Mouse (Mus musculus): Measurements from ENCODE around the gene Dysf. TPM values are rescaled to one million over a fixed set of nuclear protein-coding genes. Genes with fewer than 3 reads are reported as not detected.

Gene Dysf
- total and polyA plus RNA-seq, 3 experiments = 51.1 to 100 (median 87.4) TPM

DNA sequence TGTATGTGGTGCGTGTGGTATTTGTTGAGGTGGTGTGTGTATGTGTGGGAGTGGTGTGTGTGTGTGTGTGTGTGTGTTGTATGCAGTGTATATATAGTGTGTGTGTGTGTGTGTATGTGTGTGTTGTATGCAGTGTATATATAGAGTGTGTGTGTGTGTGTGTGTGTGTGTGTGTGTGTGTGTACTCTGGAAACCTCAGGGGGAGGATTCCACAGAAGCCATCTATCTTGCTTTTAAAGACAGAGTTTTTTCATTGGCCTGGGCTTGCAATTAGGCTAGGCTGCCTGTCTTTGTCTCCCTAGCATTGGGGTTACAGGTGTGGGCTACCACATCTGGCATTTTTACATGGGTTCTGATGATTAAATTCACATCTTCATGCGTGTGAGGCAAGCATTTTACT lies 119.8 kb downstream of the Dysf start:
- Histone ChIP-seq H3K36me3 (ENCODE audit: control insufficient read depth, insufficient read depth, low read length) (no peaks in the 10 kb centered on the region), H3K4me1 (ENCODE audit: control insufficient read depth, insufficient read depth, low read length) (no peaks in the 10 kb centered on the region), H3K27me3 (ENCODE audit: control insufficient read depth, insufficient read depth, low read length) (no peaks in the 10 kb centered on the region), H3K4me3 (no peak overlapping the region), H3K9ac (ENCODE audit: low read depth, low read length) (no peak overlapping the region), H3K79me2 (replicated peaks; ENCODE audit: control insufficient read depth, insufficient read depth, low read length) (no peaks in the 10 kb centered on the region), H3K27ac (no peak overlapping the region)
- TF ChIP-seq CTCF (IDR thresholded peaks at IDR 0.05) = no peak
- TF ChIP-seq POLR2A (IDR thresholded peaks at IDR 0.05; ENCODE audit: insufficient read depth, low read depth, low read length) = no peak
- TF ChIP-seq EP300 (IDR thresholded peaks at IDR 0.05; ENCODE audit: insufficient read depth, low read depth, low read length) = no peak
- intact Hi-C loops (cut with DNase I) = no loop called here
- 89% methylated on average over 2 of the region's 2 CpGs for WGBS
- no peak for DNase-seq

DNA sequence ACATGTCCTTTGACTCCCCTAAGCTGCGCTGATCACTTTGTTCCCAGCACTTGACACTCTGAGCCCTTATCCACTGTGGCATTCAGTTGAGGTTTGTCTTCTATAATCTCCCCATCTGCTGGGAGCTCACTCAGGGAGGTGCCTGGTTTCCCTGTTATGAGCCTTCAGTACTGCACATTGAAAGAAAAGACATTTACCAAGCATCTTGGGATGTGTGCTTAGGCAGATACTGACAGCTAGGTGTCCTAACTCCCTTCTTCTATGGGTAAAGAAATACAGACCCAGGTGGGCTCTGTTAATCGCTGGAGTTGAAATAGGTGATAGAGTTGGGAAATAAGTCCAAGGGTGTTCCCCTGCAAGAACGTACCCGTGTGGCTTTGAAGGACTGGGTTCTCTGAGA lies 122.5 kb downstream of the Dysf start:
- Histone ChIP-seq H3K4me1 (ENCODE audit: control insufficient read depth, insufficient read depth, low read length) (no peaks in the 10 kb centered on the region), H3K79me2 (replicated peaks; ENCODE audit: control insufficient read depth, insufficient read depth, low read length) (no peaks in the 10 kb centered on the region), H3K27ac (no peak overlapping the region), H3K9ac (ENCODE audit: low read depth, low read length) (no peak overlapping the region), H3K4me3 (no peak overlapping the region), H3K27me3 (ENCODE audit: control insufficient read depth, insufficient read depth, low read length) (no peaks in the 10 kb centered on the region), H3K36me3 (ENCODE audit: control insufficient read depth, insufficient read depth, low read length) (no peaks in the 10 kb centered on the region)
- 93% methylated on average over 4 of the region's 4 CpGs for WGBS
- TF ChIP-seq CTCF (IDR thresholded peaks at IDR 0.05) (no peak), EP300 (IDR thresholded peaks at IDR 0.05; ENCODE audit: insufficient read depth, low read depth, low read length) (no peak), POLR2A (IDR thresholded peaks at IDR 0.05; ENCODE audit: insufficient read depth, low read depth, low read length) (no peak)
- no peak for DNase-seq
- intact Hi-C loops (cut with DNase I) = no loop called here

DNA sequence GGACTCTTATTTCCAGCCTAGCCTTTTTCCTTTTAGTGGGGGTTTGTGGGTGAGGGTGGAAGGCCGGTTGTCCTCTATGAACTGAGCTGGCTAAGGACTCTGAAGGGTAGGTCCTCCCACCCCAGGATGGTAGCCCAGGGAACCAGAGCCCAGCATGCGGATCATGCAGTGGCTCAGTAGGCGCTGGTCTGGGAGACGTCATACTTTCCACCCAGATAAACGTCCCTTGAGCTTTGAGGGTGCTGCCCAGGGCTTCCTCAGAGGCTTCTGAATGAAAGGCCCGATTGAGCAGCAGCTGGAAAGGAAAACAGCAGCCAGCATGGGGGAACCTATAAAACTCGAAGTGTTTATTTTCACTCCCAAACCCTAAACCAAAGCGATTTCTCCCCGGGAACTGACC lies 123.1 kb downstream of the Dysf start:
- intact Hi-C loops (cut with DNase I) = no loop called here
- WGBS = 63% methylated on average over 9 of the region's 9 CpGs
- no peak overlapping the region for H3K4me3 ChIP-seq
- H3K36me3 ChIP-seq (ENCODE audit: control insufficient read depth, insufficient read depth, low read length) = no peaks in the 10 kb centered on the region
- no peak overlapping the region for H3K9ac ChIP-seq (ENCODE audit: low read depth, low read length)
- no peaks in the 10 kb centered on the region for H3K4me1 ChIP-seq (ENCODE audit: control insufficient read depth, insufficient read depth, low read length)
- H3K27ac ChIP-seq = no peak overlapping the region
- H3K79me2 ChIP-seq (replicated peaks; ENCODE audit: control insufficient read depth, insufficient read depth, low read length) = no peaks in the 10 kb centered on the region
- H3K27me3 ChIP-seq (ENCODE audit: control insufficient read depth, insufficient read depth, low read length) = no peaks in the 10 kb centered on the region
- DNase-seq = no peak
- no peak for TF ChIP-seq EP300 (IDR thresholded peaks at IDR 0.05; ENCODE audit: insufficient read depth, low read depth, low read length)
- no peak for TF ChIP-seq POLR2A (IDR thresholded peaks at IDR 0.05; ENCODE audit: insufficient read depth, low read depth, low read length)
- no peak for TF ChIP-seq CTCF (IDR thresholded peaks at IDR 0.05)

DNA sequence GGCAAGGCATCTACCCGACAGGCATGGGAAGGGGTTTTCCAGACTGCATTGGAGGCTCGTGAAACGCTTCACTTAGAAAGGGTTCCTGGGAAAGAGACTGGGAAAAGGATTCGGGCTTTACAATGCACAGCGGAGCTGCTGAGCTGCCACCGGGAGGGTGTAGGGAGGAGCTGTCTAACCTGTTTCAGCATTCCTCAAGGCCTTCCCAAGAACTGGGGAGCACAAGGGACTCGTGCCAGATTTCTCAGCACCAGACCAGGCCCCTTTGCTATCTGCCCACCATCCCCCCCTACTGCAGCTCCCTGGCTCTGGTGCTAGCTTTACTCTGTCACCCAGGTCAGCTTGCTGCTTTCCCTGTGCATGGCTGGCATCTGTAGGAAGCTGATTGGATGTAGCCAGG lies 124.7 kb downstream of the Dysf start:
- no peaks in the 10 kb centered on the region for H3K4me1 ChIP-seq (ENCODE audit: control insufficient read depth, insufficient read depth, low read length)
- TF ChIP-seq POLR2A (IDR thresholded peaks at IDR 0.05; ENCODE audit: insufficient read depth, low read depth, low read length) (no peak), CTCF (IDR thresholded peaks at IDR 0.05) (no peak), EP300 (IDR thresholded peaks at IDR 0.05; ENCODE audit: insufficient read depth, low read depth, low read length) (no peak)
- H3K9ac ChIP-seq (ENCODE audit: low read depth, low read length) = no peak overlapping the region
- no peaks in the 10 kb centered on the region for H3K79me2 ChIP-seq (replicated peaks; ENCODE audit: control insufficient read depth, insufficient read depth, low read length)
- no peaks in the 10 kb centered on the region for H3K36me3 ChIP-seq (ENCODE audit: control insufficient read depth, insufficient read depth, low read length)
- intact Hi-C loops (cut with DNase I) = no loop called here
- DNase-seq = no peak
- no peaks in the 10 kb centered on the region for H3K27me3 ChIP-seq (ENCODE audit: control insufficient read depth, insufficient read depth, low read length)
- WGBS = 84% methylated on average over 7 of the region's 7 CpGs
- H3K4me3 ChIP-seq = no peak overlapping the region
- H3K27ac ChIP-seq = no peak overlapping the region

DNA sequence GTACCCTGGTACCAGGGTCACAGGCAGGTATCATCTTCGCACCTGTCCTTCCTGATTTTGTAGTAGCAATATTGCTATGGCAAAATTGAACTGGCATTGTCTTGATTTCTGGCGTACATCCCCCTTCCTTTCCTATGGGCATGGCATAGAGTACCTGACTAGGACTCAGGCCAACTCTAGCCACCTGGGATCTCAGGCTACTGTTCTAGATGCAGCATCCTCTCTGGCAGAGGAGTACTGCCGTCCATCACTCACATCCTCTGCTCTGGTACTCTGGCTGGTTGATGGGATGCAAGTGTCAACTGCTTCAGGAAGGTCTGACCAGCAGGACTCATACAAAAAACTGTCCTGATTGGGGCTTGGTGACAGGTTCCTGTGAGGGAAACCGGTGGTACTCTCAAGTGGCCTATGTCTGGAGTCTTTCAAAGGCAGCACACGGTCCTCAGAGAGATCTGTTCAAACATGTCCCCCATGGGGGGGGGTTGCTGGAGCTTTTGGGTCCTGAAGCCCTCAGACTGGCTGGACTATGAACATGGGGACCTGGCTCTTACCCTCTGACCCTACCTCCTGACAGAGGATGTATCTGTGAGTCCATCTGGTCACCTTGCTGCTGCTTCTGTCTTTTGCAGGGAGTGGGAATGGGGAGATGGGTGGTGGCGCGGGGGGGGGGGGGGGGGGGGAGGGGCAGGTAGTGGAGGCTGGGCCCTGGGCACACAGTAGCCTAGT lies 125.8 kb downstream of the Dysf start:
- H3K79me2 ChIP-seq (replicated peaks; ENCODE audit: control insufficient read depth, insufficient read depth, low read length) = no peaks in the 10 kb centered on the region
- H3K36me3 ChIP-seq (ENCODE audit: control insufficient read depth, insufficient read depth, low read length) = no peaks in the 10 kb centered on the region
- no peaks in the 10 kb centered on the region for H3K27me3 ChIP-seq (ENCODE audit: control insufficient read depth, insufficient read depth, low read length)
- intact Hi-C loops (cut with DNase I) = no loop called here
- DNase-seq = no peak
- no peak overlapping the region for H3K27ac ChIP-seq
- no peak overlapping the region for H3K9ac ChIP-seq (ENCODE audit: low read depth, low read length)
- WGBS = 81% methylated on average over 5 of the region's 7 CpGs
- no peaks in the 10 kb centered on the region for H3K4me1 ChIP-seq (ENCODE audit: control insufficient read depth, insufficient read depth, low read length)
- no peak for TF ChIP-seq EP300 (IDR thresholded peaks at IDR 0.05; ENCODE audit: insufficient read depth, low read depth, low read length)
- no peak for TF ChIP-seq CTCF (IDR thresholded peaks at IDR 0.05)
- no peak for TF ChIP-seq POLR2A (IDR thresholded peaks at IDR 0.05; ENCODE audit: insufficient read depth, low read depth, low read length)
- no peak overlapping the region for H3K4me3 ChIP-seq

DNA sequence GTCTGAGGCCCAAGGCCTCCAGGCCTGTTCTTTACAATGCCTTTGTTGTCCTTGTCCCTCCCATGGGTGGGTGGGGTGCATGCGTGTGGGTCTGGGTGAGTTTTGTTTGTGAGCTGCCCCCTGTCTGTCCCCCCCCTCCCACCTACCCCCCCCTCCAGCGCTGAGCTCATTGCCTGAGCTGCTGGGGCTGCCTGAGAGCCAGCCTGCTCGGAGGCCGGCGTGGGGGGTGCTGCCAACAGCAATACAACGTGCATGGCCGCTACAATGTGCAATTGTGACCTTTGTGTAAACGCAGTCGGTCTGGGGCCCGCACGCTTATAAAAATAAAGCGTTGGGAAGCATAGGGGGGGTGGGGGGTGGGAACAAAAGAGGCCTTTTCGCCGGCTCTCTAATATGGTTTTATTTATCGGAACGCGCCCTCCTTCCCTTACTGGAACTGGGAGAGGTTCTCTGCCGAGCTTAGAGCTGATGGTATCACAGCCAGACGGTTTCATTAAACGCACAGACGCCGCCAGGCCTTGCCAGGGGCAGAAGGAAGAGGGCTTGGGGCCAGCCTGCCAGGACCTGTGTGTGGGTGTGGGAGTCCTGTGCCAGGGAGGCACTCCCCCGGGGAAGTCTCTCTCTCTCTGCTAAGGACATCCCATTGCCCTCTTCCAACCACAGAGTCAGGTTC lies 126.5 kb downstream of the Dysf start:
- peaks cover 2% of the 10 kb centered on the region; the same call in 1 of the 2 replicates for H3K36me3 ChIP-seq (ENCODE audit: control insufficient read depth, insufficient read depth, low read length)
- no peak overlapping the region for H3K4me3 ChIP-seq
- no peaks in the 10 kb centered on the region for H3K79me2 ChIP-seq (replicated peaks; ENCODE audit: control insufficient read depth, insufficient read depth, low read length)
- H3K4me1 ChIP-seq (ENCODE audit: control insufficient read depth, insufficient read depth, low read length) = peaks cover 2% of the 10 kb centered on the region
- no peak overlapping the region for H3K27ac ChIP-seq
- intact Hi-C loops (cut with DNase I) = no loop called here
- no peak for DNase-seq
- H3K9ac ChIP-seq (ENCODE audit: low read depth, low read length) = no peak overlapping the region
- no peak for TF ChIP-seq EP300 (IDR thresholded peaks at IDR 0.05; ENCODE audit: insufficient read depth, low read depth, low read length)
- TF ChIP-seq CTCF (IDR thresholded peaks at IDR 0.05) = no peak
- 60% methylated on average over 23 of the region's 23 CpGs for WGBS
- H3K27me3 ChIP-seq (ENCODE audit: control insufficient read depth, insufficient read depth, low read length) = no peaks in the 10 kb centered on the region

All from heart, adult 2 months (tissue).